In the genomic region with DNA sequence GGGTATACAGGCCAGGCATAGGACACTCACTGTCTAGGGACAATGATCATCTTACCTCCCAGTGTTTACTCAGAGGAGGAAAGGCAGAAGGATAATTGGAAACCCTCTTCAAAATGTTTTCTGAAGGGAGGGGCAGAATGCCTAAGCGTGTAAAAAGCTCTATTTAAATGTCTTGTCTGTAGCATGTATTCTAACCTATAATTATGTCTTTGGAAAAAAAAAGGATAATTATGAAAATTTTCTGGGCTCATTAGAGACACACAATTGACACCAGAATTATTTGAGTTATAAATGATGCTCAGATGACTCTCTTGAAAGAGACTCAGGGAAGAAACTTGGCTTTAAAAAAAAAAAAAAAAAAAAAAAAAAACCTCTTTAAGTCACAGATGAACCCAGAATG, we compare ENCODE assay signal across 31 mouse cellular contexts. TPM values are rescaled to one million over a fixed set of nuclear protein-coding genes. Genes with fewer than 3 reads are reported as not detected.
DNase-seq lines count a peak whose midpoint lies in the region; ATAC-seq and TF ChIP-seq lines count a peak whose summit lies in the region.
"Had no signal": no experiment of that assay in that cellular context is flagged by ENCODE, and none has a peak within 500 bp of the region (broad histone marks: within the 10 kb centered on the region; RNA-seq: fewer than 3 reads in every experiment).

No protein-coding gene starts in this region.

- H3K4me3 ChIP-seq in forebrain, embryonic 13.5 days = no peak overlapping the region
- no peak overlapping the region for H3K4me3 ChIP-seq in forebrain, embryonic 12.5 days (replicated peaks)
- H3K4me3 ChIP-seq in gastrocnemius, adult 2 months = no peak overlapping the region
- H3K4me3 ChIP-seq in lung, postnatal 0 days (ENCODE audit: low read depth, low read length) = no peak overlapping the region
- H3K4me3 ChIP-seq: embryonic facial prominence, embryonic 12.5 days; embryonic facial prominence, embryonic 15.5 days; heart, adult 2 months; heart, embryonic 10.5 days; heart, embryonic 13.5 days had no signal

- WGBS in forebrain, embryonic 13.5 days = 63% methylated on average over 1 of the region's 1 CpGs
- 80% methylated on average over 1 of the region's 1 CpGs for WGBS in forebrain, embryonic 12.5 days
- 69% methylated on average over 1 of the region's 1 CpGs for WGBS in lung, postnatal 0 days

- H3K4me2 ChIP-seq in forebrain, embryonic 13.5 days = no peak overlapping the region
- H3K4me2 ChIP-seq in forebrain, embryonic 12.5 days = no peak overlapping the region
- no peak overlapping the region for H3K4me2 ChIP-seq in lung, postnatal 0 days (replicated peaks; ENCODE audit: low read depth, low read length)
- H3K4me2 ChIP-seq: embryonic facial prominence, embryonic 12.5 days; embryonic facial prominence, embryonic 15.5 days; heart, embryonic 13.5 days; hindbrain, embryonic 14.5 days had no signal

- H3K27me3 ChIP-seq in forebrain, embryonic 13.5 days = no peaks in the 10 kb centered on the region
- H3K27me3 ChIP-seq in forebrain, embryonic 12.5 days = no peaks in the 10 kb centered on the region
- no peaks in the 10 kb centered on the region for H3K27me3 ChIP-seq in lung, postnatal 0 days (replicated peaks; ENCODE audit: insufficient read depth, low read length)
- H3K27me3 ChIP-seq: embryonic facial prominence, embryonic 12.5 days; embryonic facial prominence, embryonic 15.5 days had no signal

- 0 out of 2 replicates have a peak, but pooled peaks cover 11% of the 10 kb centered on the region for H3K4me1 ChIP-seq in forebrain, embryonic 13.5 days
- H3K4me1 ChIP-seq in forebrain, embryonic 12.5 days = no peaks in the 10 kb centered on the region
- H3K4me1 ChIP-seq in lung, postnatal 0 days (ENCODE audit: insufficient read depth, low read depth, low read length) = no peaks in the 10 kb centered on the region
- H3K4me1 ChIP-seq: embryonic facial prominence, embryonic 12.5 days; embryonic facial prominence, embryonic 15.5 days; heart, embryonic 10.5 days; heart, embryonic 13.5 days had no signal

- no peaks in the 10 kb centered on the region for H3K36me3 ChIP-seq in forebrain, embryonic 13.5 days (ENCODE audit: poor library complexity, severe bottlenecking)
- H3K36me3 ChIP-seq in forebrain, embryonic 12.5 days (replicated peaks) = no peaks in the 10 kb centered on the region
- H3K36me3 ChIP-seq in lung, postnatal 0 days (ENCODE audit: insufficient read depth, low read length) = no peaks in the 10 kb centered on the region
- H3K36me3 ChIP-seq: embryonic facial prominence, embryonic 12.5 days; embryonic facial prominence, embryonic 15.5 days; heart, embryonic 10.5 days; heart, embryonic 13.5 days had no signal

- no peak for DNase-seq in gastrocnemius, adult 2 months
- DNase-seq in gastrocnemius, postnatal 36 days = no peak
- DNase-seq in brain, embryonic 14.5 days (ENCODE audit: low read depth) = peak; percentile 50
- no peak for DNase-seq in lung, postnatal 0 days (ENCODE audit: low spot score)
- DNase-seq: adrenal gland, adult 8-10 months; adrenal gland, postnatal 25 days; cerebellum, adult 18-20 months; cerebellum, adult 9-10 months; cerebellum, postnatal 14 days; heart, postnatal 4 days; kidney, adult 18-20 months had no signal

- ATAC-seq in forebrain, embryonic 13.5 days = peak; percentile 27; the same call in 1 of the 2 replicates
- no peak; the same call in 1 of the 2 replicates for ATAC-seq in forebrain, embryonic 12.5 days (ENCODE audit: low FRiP score)
- no peak for ATAC-seq in lung, postnatal 0 days
- ATAC-seq: activated CD4-positive, CD25-positive, alpha-beta regulatory T cell, adult 4 months; hindbrain, postnatal 0 days; inflammation-experienced regulatory T-cells, adult 6 months had no signal

- no peak overlapping the region for H3K27ac ChIP-seq in forebrain, embryonic 13.5 days
- H3K27ac ChIP-seq in forebrain, embryonic 12.5 days = no peak overlapping the region
- H3K27ac ChIP-seq in gastrocnemius, adult 2 months = peak overlapping the region; percentile 40; the same call in 1 of the 2 replicates
- H3K27ac ChIP-seq in lung, postnatal 0 days (ENCODE audit: low read length) = no peak overlapping the region
- H3K27ac ChIP-seq: embryonic facial prominence, embryonic 12.5 days; embryonic facial prominence, embryonic 15.5 days; heart, adult 2 months; heart, embryonic 10.5 days; heart, embryonic 13.5 days; hindbrain, embryonic 14.5 days; hindbrain, postnatal 0 days had no signal

- H3K9me3 ChIP-seq in forebrain, embryonic 13.5 days (replicated peaks) = no peaks in the 10 kb centered on the region
- H3K9me3 ChIP-seq in forebrain, embryonic 12.5 days = no peaks in the 10 kb centered on the region
- H3K9me3 ChIP-seq in lung, postnatal 0 days (ENCODE audit: low read length) = no peaks in the 10 kb centered on the region
- H3K9me3 ChIP-seq: embryonic facial prominence, embryonic 12.5 days; embryonic facial prominence, embryonic 15.5 days; heart, embryonic 10.5 days; heart, embryonic 13.5 days had no signal

- no peak for TF ChIP-seq CTCF in gastrocnemius, adult 2 months (IDR thresholded peaks at IDR 0.05)
- TF ChIP-seq CTCF in brain, embryonic 14.5 days (IDR thresholded peaks at IDR 0.05; ENCODE audit: borderline replicate concordance, extremely low read depth, insufficient read depth, insufficient read length) = no peak
- no peak for TF ChIP-seq CTCF in lung, postnatal 0 days (IDR thresholded peaks at IDR 0.05)

- TF ChIP-seq EP300 in lung, postnatal 0 days (IDR thresholded peaks at IDR 0.05) = no peak

- intact Hi-C loops in gastrocnemius, adult 2 months (cut with DNase I) = no loop called here
- intact Hi-C loops in gastrocnemius, postnatal 36 days (cut with DNase I) = no loop called here

- H3K9ac ChIP-seq in forebrain, embryonic 13.5 days = no peak overlapping the region
- H3K9ac ChIP-seq in forebrain, embryonic 12.5 days = no peak overlapping the region
- no peak overlapping the region for H3K9ac ChIP-seq in lung, postnatal 0 days (replicated peaks; ENCODE audit: low read depth)
- H3K9ac ChIP-seq: embryonic facial prominence, embryonic 12.5 days; embryonic facial prominence, embryonic 15.5 days; heart, embryonic 13.5 days; hindbrain, embryonic 14.5 days had no signal

- no peak for TF ChIP-seq POLR2A in brain, embryonic 14.5 days (IDR thresholded peaks at IDR 0.05; ENCODE audit: borderline replicate concordance, extremely low read depth, insufficient read depth, insufficient read length, poor library complexity, severe bottlenecking)

RNA-seq across cellular contexts. Expression of gene Gm3045, which starts 38.4 kb away (rescaled TPM):
- not detected in 2 replicates for polyA plus RNA-seq in forebrain, embryonic 13.5 days (2015; fragmentation: Nextera tagmentation; extraction: Ambion mirVana)
- polyA plus RNA-seq in forebrain, embryonic 12.5 days (2016; fragmentation: Nextera tagmentation; extraction: Ambion mirVana) = not detected in 2 replicates
- not detected for total RNA-seq in gastrocnemius, adult 2 months (2021)
- not detected for total RNA-seq in gastrocnemius, postnatal 36 days (2021)
- polyA plus RNA-seq in brain, embryonic 14.5 days (2012; rRNA removed) = not detected in 2 replicates
- not detected in 2 replicates for polyA plus RNA-seq in lung, postnatal 0 days (2015; fragmentation: Nextera tagmentation; extraction: Ambion mirVana)
- total RNA-seq: adrenal gland, adult 8-10 months; adrenal gland, postnatal 25 days; common myeloid progenitor, adult 5-6 weeks; ES-E14; gastrocnemius, adult 8-10 months; gastrocnemius, postnatal 25 days; granulocyte monocyte progenitor cell, adult 5-6 weeks; heart, adult 2 months; heart, postnatal 14 days; heart, postnatal 4 days; hindbrain, postnatal 0 days had no signal
- polyA plus RNA-seq: activated CD4-positive, CD25-positive, alpha-beta regulatory T cell, adult 4 months; embryonic facial prominence, embryonic 12.5 days; heart, adult 2 months; heart, embryonic 10.5 days; heart, embryonic 13.5 days; heart, embryonic 16.5 days; hindbrain, embryonic 11.5 days; hindbrain, embryonic 14.5 days; hindbrain, postnatal 0 days; inflammation-experienced regulatory T-cells, adult 6 months; intestine, embryonic 16.5 days had no signal

RNA-seq across cellular contexts. Expression of gene Slc25a48, which starts 50.1 kb away (rescaled TPM):
- polyA plus RNA-seq in forebrain, embryonic 13.5 days (2015; fragmentation: Nextera tagmentation; extraction: Ambion mirVana) = not detected in 2 replicates
- polyA plus RNA-seq in forebrain, embryonic 12.5 days (2016; fragmentation: Nextera tagmentation; extraction: Ambion mirVana) = not detected in 2 replicates
- total RNA-seq in gastrocnemius, adult 2 months (2021) = not detected
- under 1 TPM in 1 of 2 experiments, not detected in 1; 0.10 TPM for total RNA-seq in gastrocnemius, postnatal 36 days (2021)
- 0.13 and 0.27 TPM in 2 replicates for polyA plus RNA-seq in brain, embryonic 14.5 days (2012; rRNA removed)
- not detected in 2 replicates for polyA plus RNA-seq in lung, postnatal 0 days (2015; fragmentation: Nextera tagmentation; extraction: Ambion mirVana)
- total RNA-seq: common myeloid progenitor, adult 5-6 weeks; gastrocnemius, postnatal 25 days; granulocyte monocyte progenitor cell, adult 5-6 weeks; hindbrain, postnatal 0 days had no signal
- polyA plus RNA-seq: activated CD4-positive, CD25-positive, alpha-beta regulatory T cell, adult 4 months; hindbrain, embryonic 14.5 days; hindbrain, postnatal 0 days; inflammation-experienced regulatory T-cells, adult 6 months; intestine, embryonic 16.5 days had no signal
